Mouse (Mus musculus) kidney, embryonic 16.5 days (tissue): ENCODE measurements around the gene Helz. TPM values are rescaled to one million over a fixed set of nuclear protein-coding genes. Genes with fewer than 3 reads are reported as not detected.

Experiments
- microRNA-seq: library from miRNA; unstranded; fragments of <30 nt; microRNA quantifications from one replicate; pipeline ENCODE4, GENCODE M21; 2016
- polyA plus RNA-seq: library from polyadenylated mRNA; unstranded; fragments of >200 nt; fragmentation: Nextera tagmentation; extraction: Ambion mirVana; gene quantifications from 2 replicates; pipeline ENCODE4 v1.2.1, GENCODE M21; 2015

The Helz gene
- polyA plus RNA-seq, 1 experiment from 2014 or later = 20.1 TPM

Small RNA genes within 50 kb of the gene (microRNA-seq; reads per million reads assigned to microRNA genes)
- not detected for gene Mir6932

Other genes with a start within 250 kb of the Helz start
- 21.5 and 23.0 TPM in 2 replicates for gene Pitpnc1, start 77.2 kb upstream of the Helz start, polyA plus RNA-seq
- 178 and 180 TPM in 2 replicates for gene Psmd12, start 68.4 kb upstream of the Helz start, polyA plus RNA-seq
- 0.95 and 1.3 TPM in 2 replicates for gene Cacng1, start 168.6 kb downstream of the Helz start, polyA plus RNA-seq
- gene Cacng4, start 246.6 kb downstream of the Helz start, polyA plus RNA-seq = 2.3 and 2.5 TPM in 2 replicates